Mouse (Mus musculus) CH12.LX (cell line): ENCODE results near the gene Smg6. TPM values are rescaled to one million over a fixed set of nuclear protein-coding genes. Genes with fewer than 3 reads are reported as not detected.

Experiments
- DNase-seq: peaks from one replicate; pipeline ENCODE4 v3.0.0-alpha.2; 2013; ENCODE audit errors: extremely low read depth
- H3K27ac ChIP-seq: 2 replicates; pipeline ENCODE4 v1.5.1; 2012; ENCODE audit warnings: low read depth, mild to moderate bottlenecking, control low read depth, moderate library complexity; ENCODE audit not compliant: insufficient read depth
- H3K27me3 ChIP-seq: replicated peaks from 2 replicates; pipeline ENCODE3; 2012; ENCODE audit warnings: inconsistent platforms
- H3K36me3 ChIP-seq, 2 experiments: replicated peaks in 1 of 2; 2 replicates each; pipeline versions ENCODE3 to v1.6.1; 2012; ENCODE audit warnings: inconsistent platforms in 1 of 2, low read length in 1 of 2, mild to moderate bottlenecking in 1 of 2, mixed read lengths in 1 of 2, moderate library complexity in 1 of 2; ENCODE audit not compliant: control insufficient read depth in 1 of 2, insufficient read depth in 1 of 2
- H3K4me1 ChIP-seq, 2 experiments: 2 replicates each; pipeline ENCODE4 v1.6.1; 2012; ENCODE audit warnings: inconsistent platforms in 1 of 2, moderate library complexity in 1 of 2; ENCODE audit not compliant: insufficient read depth in 2 of 2, control insufficient read depth in 1 of 2
- H3K4me2 ChIP-seq: 2 replicates; pipeline ENCODE4 v1.6.1; 2012; ENCODE audit warnings: low read depth, mild to moderate bottlenecking, control low read depth; ENCODE audit not compliant: poor library complexity, insufficient read depth, severe bottlenecking
- H3K4me3 ChIP-seq, 3 experiments: fragments of 150-350 bp in 1 of 3; sonication (generic) in 1 of 3; replicated peaks in 1 of 3; 2 replicates each; pipeline versions ENCODE3 to v1.5.1; 2011 to 2012; ENCODE audit warnings: low read depth in 2 of 3, low read length in 2 of 3, mild to moderate bottlenecking in 2 of 3, moderate library complexity in 2 of 3, control low read depth in 1 of 3, improper control_type of control experiment in 1 of 3, inconsistent platforms in 1 of 3, mixed read lengths in 1 of 3; ENCODE audit not compliant: poor library complexity in 1 of 3
- H3K79me2 ChIP-seq: replicated peaks from 2 replicates; pipeline ENCODE4 v1.6.1; 2012; ENCODE audit warnings: mild to moderate bottlenecking, moderate library complexity; ENCODE audit not compliant: control insufficient read depth, poor library complexity, insufficient read depth, severe bottlenecking; ENCODE audit errors: extremely low read depth
- H3K9ac ChIP-seq: 2 replicates; pipeline ENCODE4 v1.6.1; 2012; ENCODE audit warnings: low read depth, mild to moderate bottlenecking, control low read depth, moderate library complexity; ENCODE audit not compliant: insufficient read depth
- H3K9me3 ChIP-seq: replicated peaks from 2 replicates; pipeline ENCODE3; 2012; ENCODE audit warnings: low read length, inconsistent platforms, mixed read lengths
- BHLHE40 ChIP-seq: IDR thresholded peaks from 2 replicates; pipeline ENCODE4 v1.6.1; 2011; ENCODE audit warnings: mild to moderate bottlenecking, low read depth, low read length, improper control_type of control experiment
- CHD2 ChIP-seq: IDR thresholded peaks from 2 replicates; pipeline ENCODE4 v1.6.1; 2011; ENCODE audit warnings: low read length, improper control_type of control experiment
- E2F4 ChIP-seq: IDR thresholded peaks from 2 replicates; pipeline ENCODE4 v1.6.1; 2011; ENCODE audit warnings: low read depth, low read length, improper control_type of control experiment; ENCODE audit not compliant: insufficient replicate concordance
- EP300 ChIP-seq: IDR thresholded peaks from 2 replicates; pipeline ENCODE4 v1.6.1; 2011; ENCODE audit warnings: low read length, improper control_type of control experiment
- ETS1 ChIP-seq: conservative IDR thresholded peaks from 2 replicates; pipeline ENCODE4 v1.6.1; 2012; ENCODE audit warnings: low read depth, mild to moderate bottlenecking, inconsistent platforms, low read length, improper control_type of control experiment, moderate library complexity
- GABPA ChIP-seq: IDR thresholded peaks from 2 replicates; pipeline ENCODE4 v1.6.1; 2012; ENCODE audit warnings: low read depth, low read length, improper control_type of control experiment, inconsistent platforms; ENCODE audit not compliant: insufficient replicate concordance
- JUN ChIP-seq: IDR thresholded peaks from 2 replicates; pipeline ENCODE4 v1.6.1; 2011; ENCODE audit warnings: low read depth, mild to moderate bottlenecking, low read length, improper control_type of control experiment, moderate library complexity; ENCODE audit not compliant: insufficient read depth
- MAFK ChIP-seq: IDR thresholded peaks from 2 replicates; pipeline ENCODE4 v1.6.1; 2011; ENCODE audit warnings: low read length, improper control_type of control experiment; ENCODE audit not compliant: insufficient replicate concordance
- MAZ ChIP-seq: IDR thresholded peaks from 2 replicates; pipeline ENCODE4 v1.6.1; 2012; ENCODE audit warnings: low read depth, mild to moderate bottlenecking, inconsistent platforms, low read length, improper control_type of control experiment, moderate library complexity
- MEF2A ChIP-seq: IDR thresholded peaks from 2 replicates; pipeline ENCODE4 v1.6.1; 2014; ENCODE audit warnings: low read depth, mild to moderate bottlenecking, inconsistent platforms, low read length, improper control_type of control experiment, borderline replicate concordance
- MXI1 ChIP-seq: IDR thresholded peaks from 2 replicates; pipeline ENCODE4 v1.6.1; 2011; ENCODE audit warnings: mild to moderate bottlenecking, low read depth, low read length, improper control_type of control experiment
- MYC ChIP-seq: IDR thresholded peaks from 2 replicates; pipeline ENCODE4 v1.6.1; 2011; ENCODE audit warnings: low read depth, mild to moderate bottlenecking, improper control_type of control experiment, low read length
- NRF1 ChIP-seq: IDR thresholded peaks from 2 replicates; pipeline ENCODE4 v1.6.1; 2014; ENCODE audit warnings: low read depth, mild to moderate bottlenecking, inconsistent platforms, low read length, improper control_type of control experiment, moderate library complexity
- POLR2AphosphoS2 ChIP-seq: IDR thresholded peaks from 2 replicates; pipeline ENCODE4 v1.6.1; 2011; ENCODE audit warnings: low read depth, low read length, improper control_type of control experiment
- RAD21 ChIP-seq: IDR thresholded peaks from 2 replicates; pipeline ENCODE4 v1.6.1; 2011; ENCODE audit warnings: low read depth, mild to moderate bottlenecking, low read length, improper control_type of control experiment, moderate library complexity
- SIN3A ChIP-seq: IDR thresholded peaks from 2 replicates; pipeline ENCODE4 v1.6.1; 2012; ENCODE audit warnings: low read length, improper control_type of control experiment, inconsistent platforms
- SMC3 ChIP-seq: IDR thresholded peaks from 2 replicates; pipeline ENCODE4 v1.6.1; 2011; ENCODE audit warnings: low read depth, low read length, improper control_type of control experiment
- TCF12 ChIP-seq: IDR thresholded peaks from 2 replicates; pipeline ENCODE4 v1.6.1; 2014; ENCODE audit warnings: low read depth, mild to moderate bottlenecking, inconsistent platforms, low read length, improper control_type of control experiment
- UBTF ChIP-seq: IDR thresholded peaks from 2 replicates; pipeline ENCODE4 v1.6.1; 2012; ENCODE audit warnings: low read depth, mild to moderate bottlenecking, inconsistent platforms, low read length, improper control_type of control experiment, moderate library complexity
- USF2 ChIP-seq: conservative IDR thresholded peaks from 2 replicates; pipeline ENCODE4 v1.6.1; 2011; ENCODE audit warnings: low read depth, low read length, improper control_type of control experiment
- ZC3H11A ChIP-seq: IDR thresholded peaks from 2 replicates; pipeline ENCODE4 v1.6.1; 2012; ENCODE audit warnings: low read depth, mild to moderate bottlenecking, inconsistent platforms, low read length, improper control_type of control experiment
- ZKSCAN1 ChIP-seq: IDR thresholded peaks from 2 replicates; pipeline ENCODE4 v1.6.1; 2012; ENCODE audit warnings: low read depth, inconsistent platforms, low read length, improper control_type of control experiment, borderline replicate concordance
- dilution Hi-C: fragments of 300-500 bp; cut with MboI; formaldehyde crosslinking; loops from 2 replicates; pipeline ENCODE4 v1.14.3; 2020; ENCODE audit warnings: low sequenced_read_pairs; ENCODE audit not compliant: extremely low pct_unique_long_range_greater_than_20kb, extremely low pct_ligation_motif_present
- in situ Hi-C: fragments of 300-500 bp; cut with MboI; formaldehyde crosslinking; loops from 3 replicates; pipeline ENCODE4 v1.14.3; 2019; ENCODE audit warnings: low sequenced_read_pairs, low pct_ligation_motif_present, low pct_unique_long_range_greater_than_20kb, mixed read lengths
- polyA plus RNA-seq: library from polyadenylated mRNA; unstranded; fragments of >175 nt; gene quantifications from 2 replicates; pipeline ENCODE4 v1.2.1, GENCODE M21; 2012; ENCODE audit warnings: low read depth; ENCODE audit not compliant: insufficient read length
- total RNA-seq, 2 experiments: library from RNA; depleted of rRNA; stranded (reverse); fragments of 300-350 nt in 1 of 2; fragments of >200 nt in 1 of 2; gene quantifications; 2 replicates each; pipeline ENCODE4 v1.2.3; 2012 to 2014

The Smg6 gene
- total and polyA plus RNA-seq, 3 experiments, result 9.0 to 18.5 (median 12.1) TPM

GRCm38 (mm10) chr11:75053722-75054121 lies 128.1 kb downstream of the Smg6 start:
- H3K9ac ChIP-seq, result no peak overlapping the region
- no peak for DNase-seq
- in situ Hi-C loops (no loop called here), dilution Hi-C loops (no loop called here)
- H3K4me1 ChIP-seq, result no peaks in the 10 kb centered on the region
- no peaks in the 10 kb centered on the region for H3K9me3 ChIP-seq
- no peaks in the 10 kb centered on the region for H3K27me3 ChIP-seq
- H3K79me2 ChIP-seq, result no peaks in the 10 kb centered on the region
- peaks cover 7 to 63% of the 10 kb centered on the region in 2 experiments for H3K36me3 ChIP-seq
- H3K27ac ChIP-seq, result no peak overlapping the region
- no peak for TF ChIP-seq USF2
- TF ChIP-seq RAD21, result no peak
- no peak for TF ChIP-seq MXI1
- TF ChIP-seq MAZ, result no peak
- TF ChIP-seq MYC, result no peak
- no peak for TF ChIP-seq JUN
- no peak for TF ChIP-seq TCF12
- no peak for TF ChIP-seq CHD2
- no peak for TF ChIP-seq SIN3A
- TF ChIP-seq ZKSCAN1, result no peak
- TF ChIP-seq EP300, result no peak
- no peak for TF ChIP-seq SMC3
- no peak for TF ChIP-seq E2F4
- TF ChIP-seq BHLHE40, result no peak
- TF ChIP-seq UBTF, result no peak
- no peak for TF ChIP-seq ZC3H11A
- no peak overlapping the region for H3K4me3 ChIP-seq
- H3K4me2 ChIP-seq, result no peak overlapping the region

GRCm38 (mm10) chr11:75054184-75054877 lies 128.7 kb downstream of the Smg6 start:
- Histone ChIP-seq H3K79me2 (no peaks in the 10 kb centered on the region), H3K4me1 (no peaks in the 10 kb centered on the region), H3K36me3 (peaks cover 7 to 61% of the 10 kb centered on the region in 2 experiments), H3K27ac (no peak overlapping the region), H3K4me2 (no peak overlapping the region), H3K4me3 (no peak overlapping the region), H3K9me3 (no peaks in the 10 kb centered on the region), H3K27me3 (no peaks in the 10 kb centered on the region), H3K9ac (no peak overlapping the region)
- TF ChIP-seq GABPA, result no peak
- no peak for TF ChIP-seq ETS1
- TF ChIP-seq MEF2A, result no peak
- no peak for TF ChIP-seq NRF1
- TF ChIP-seq MAFK, result no peak
- TF ChIP-seq POLR2AphosphoS2, result no peak
- no peak for TF ChIP-seq SMC3
- no peak for DNase-seq
- in situ Hi-C loops (no loop called here), dilution Hi-C loops (no loop called here)
